Mouse (Mus musculus): Measurements from ENCODE around the gene Mtmr14.
A peak's percentile ranks its signal among the peaks of the same experiment; 100 is the strongest.

Mtmr14 gene

DNA sequence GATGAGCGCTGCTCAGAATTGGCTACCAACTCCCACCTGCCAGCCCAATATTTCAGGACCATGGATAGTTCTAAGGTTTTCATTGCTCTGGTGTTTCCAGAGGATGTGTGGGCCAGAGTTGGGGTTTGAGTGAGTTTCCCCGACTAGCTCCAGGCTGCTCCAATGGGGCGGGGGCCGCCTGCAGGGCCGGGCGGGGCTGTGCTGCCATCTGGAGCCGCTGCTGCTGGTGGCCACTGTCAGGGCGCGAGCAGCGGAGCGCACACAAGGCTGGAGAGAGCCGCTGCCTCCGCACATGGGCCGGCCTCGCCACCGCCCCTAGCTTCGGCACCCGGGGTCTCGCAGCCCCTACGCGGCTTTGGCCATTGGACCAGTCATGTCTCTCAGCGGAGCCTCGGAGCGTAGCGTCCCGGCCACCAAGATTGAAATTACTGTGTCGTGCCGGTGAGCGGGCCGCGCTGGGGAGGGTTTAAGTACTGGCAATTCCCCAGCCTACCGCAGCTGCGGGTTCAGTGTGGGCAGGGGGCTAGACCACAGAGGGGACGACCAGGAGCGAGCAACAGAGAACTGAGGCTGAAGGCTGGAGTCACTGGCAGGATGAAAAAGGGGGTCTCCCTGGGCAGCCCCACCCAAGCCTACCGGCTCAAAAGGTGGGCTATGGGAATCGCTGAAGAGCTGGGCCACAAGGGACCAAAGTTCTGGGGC lies 44.6 kb downstream of the Mtmr14 start, which contains the start of gene Cpne9:
TSS of gene Cpne9 (plus strand) at position 207 of the 702 bp plus-strand sequence.
- no peak for DNase-seq

GRCm38 (mm10) chr6:113282969-113283368 lies 45.3 kb downstream of the Mtmr14 start:
- no peak for DNase-seq

GRCm38 (mm10) chr6:113283500-113283899 lies 45.9 kb downstream of the Mtmr14 start:
- DNase-seq, result no peak

DNA sequence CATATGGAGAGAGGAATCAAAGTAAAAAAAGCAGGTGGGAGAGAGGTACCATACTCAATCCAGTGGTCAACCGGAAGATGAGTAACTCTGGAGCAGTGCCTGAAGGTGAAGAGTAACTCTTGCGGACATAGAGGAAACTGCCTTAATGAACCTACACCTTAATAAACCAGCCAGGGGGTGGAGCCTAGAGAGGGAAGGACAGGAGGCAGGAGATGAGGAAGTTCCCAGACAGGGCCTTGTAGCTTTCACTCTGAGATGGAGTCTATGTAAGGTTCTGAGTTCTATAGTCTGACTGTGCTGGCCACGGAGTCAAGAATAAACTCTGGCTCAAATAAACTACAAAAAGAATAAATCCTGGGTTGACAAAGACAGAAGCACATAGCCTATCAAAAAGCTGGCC lies 47.3 kb downstream of the Mtmr14 start:
- DNase-seq, result no peak

- no peak for DNase-seq
Observed at GRCm38 (mm10) chr6:113286316-113286715, 48.7 kb downstream of the Mtmr14 start.

- DNase-seq, result no peak
Observed at GRCm38 (mm10) chr6:113287236-113287635, 49.6 kb downstream of the Mtmr14 start.

GRCm38 (mm10) chr6:113289346-113289745 lies 51.7 kb downstream of the Mtmr14 start:
- DNase-seq, result no peak

- no peak for DNase-seq
Observed at GRCm38 (mm10) chr6:113290346-113290745, 52.7 kb downstream of the Mtmr14 start.

GRCm38 (mm10) chr6:113292938-113293337 lies 55.3 kb downstream of the Mtmr14 start:
- no peak for DNase-seq

- DNase-seq, result no peak
Observed at GRCm38 (mm10) chr6:113296046-113296445, 58.4 kb downstream of the Mtmr14 start.

DNA sequence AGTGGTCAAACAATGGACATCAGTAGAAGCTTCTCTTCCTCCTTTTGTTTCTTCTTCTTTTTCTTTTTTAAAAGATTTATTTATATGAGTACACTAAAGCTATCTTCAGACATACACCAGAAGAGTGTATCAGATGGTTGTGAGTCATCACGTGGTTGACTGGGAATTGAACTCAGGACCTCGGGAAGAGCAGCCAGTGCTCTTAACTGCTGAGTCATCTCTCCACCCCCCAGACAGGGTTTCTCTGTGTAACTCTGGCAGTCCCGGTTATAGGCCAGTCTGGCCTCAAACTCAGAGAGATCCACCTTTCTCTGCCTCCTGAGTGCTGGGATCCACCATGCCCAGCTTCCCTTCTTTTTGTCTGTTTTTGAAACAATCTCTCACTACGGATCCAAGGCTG lies 59.0 kb downstream of the Mtmr14 start:
- DNase-seq, result no peak

DNA sequence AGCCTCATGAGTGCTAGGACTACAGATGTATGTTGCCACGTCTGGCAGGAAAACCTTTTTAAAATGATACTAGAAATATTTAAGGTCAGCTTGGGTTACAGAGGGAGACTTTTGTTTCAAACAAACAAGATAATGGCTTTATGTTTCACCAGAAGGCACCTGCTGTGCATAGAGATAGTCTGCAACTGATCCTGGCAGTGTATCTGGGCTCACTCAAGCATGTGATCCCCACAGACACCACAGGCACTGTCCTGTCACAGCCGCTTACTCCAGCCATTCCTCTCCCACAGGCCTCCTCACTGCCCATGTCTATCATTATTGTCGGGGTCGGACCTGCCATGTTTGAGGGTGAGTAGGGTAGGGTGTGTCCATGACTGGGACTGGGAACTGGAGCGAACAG lies 63.7 kb downstream of the Mtmr14 start:
- no peak for DNase-seq

DNA sequence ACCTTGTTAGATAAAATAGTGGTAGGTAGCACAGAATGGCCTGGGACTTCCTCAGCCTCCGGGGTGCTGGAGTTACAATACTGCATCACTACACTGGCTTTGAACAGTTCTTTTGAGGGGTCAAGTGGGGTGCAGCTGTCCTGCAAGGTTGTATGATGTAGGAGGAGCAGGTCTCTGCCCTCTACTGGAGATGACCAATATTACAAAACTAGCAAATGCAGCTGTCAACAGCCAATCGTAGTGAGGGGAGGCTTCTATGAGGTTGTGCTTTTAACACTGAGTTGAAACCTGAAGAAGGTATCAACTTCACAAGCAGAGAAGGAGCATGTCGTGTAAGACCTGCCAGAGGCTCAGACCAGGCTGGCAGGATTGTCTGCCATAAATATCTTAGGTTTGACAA lies 64.6 kb downstream of the Mtmr14 start:
- no peak for DNase-seq

DNA sequence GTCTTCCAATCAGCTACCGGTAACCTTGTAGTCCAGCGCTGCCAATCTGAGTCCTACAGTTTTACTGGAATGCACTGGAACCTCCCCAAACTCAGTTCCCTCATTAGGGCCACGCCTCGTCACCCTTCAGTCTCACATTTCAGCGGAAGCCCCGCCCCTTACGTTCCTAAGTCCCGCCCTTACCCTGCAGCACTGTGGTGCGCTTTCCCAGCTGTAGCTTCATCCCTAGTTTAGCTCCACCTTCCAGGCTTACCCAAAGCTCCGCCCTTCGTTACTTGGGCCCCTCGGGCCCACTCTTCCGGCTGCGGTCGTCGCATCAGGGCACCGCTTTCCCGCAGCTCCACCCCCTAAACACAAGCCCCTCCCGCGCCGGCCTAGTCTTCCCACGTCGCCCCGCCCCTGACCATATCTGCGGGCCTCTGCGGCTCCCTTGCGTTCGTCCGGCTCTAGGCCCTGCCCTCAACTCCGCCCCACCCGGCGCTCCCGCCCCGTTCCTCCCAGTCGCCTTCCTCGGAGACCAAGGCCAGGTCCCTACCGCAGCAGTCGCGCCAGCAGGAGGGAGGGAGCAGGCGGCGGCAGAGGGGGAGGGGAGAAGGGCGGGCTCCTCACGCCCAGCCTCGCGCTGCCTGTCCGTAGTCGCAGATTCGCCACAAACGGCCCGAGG lies 68.8 kb downstream of the Mtmr14 start:
- DNase-seq, result peak; percentile 99 to 100

GRCm38 (mm10) chr6:113306986-113307349 lies 69.3 kb downstream of the Mtmr14 start, which contains the start of gene Brpf1:
TSS of gene Brpf1 (plus strand) at chr6:113307137.
- no peak for DNase-seq

DNA sequence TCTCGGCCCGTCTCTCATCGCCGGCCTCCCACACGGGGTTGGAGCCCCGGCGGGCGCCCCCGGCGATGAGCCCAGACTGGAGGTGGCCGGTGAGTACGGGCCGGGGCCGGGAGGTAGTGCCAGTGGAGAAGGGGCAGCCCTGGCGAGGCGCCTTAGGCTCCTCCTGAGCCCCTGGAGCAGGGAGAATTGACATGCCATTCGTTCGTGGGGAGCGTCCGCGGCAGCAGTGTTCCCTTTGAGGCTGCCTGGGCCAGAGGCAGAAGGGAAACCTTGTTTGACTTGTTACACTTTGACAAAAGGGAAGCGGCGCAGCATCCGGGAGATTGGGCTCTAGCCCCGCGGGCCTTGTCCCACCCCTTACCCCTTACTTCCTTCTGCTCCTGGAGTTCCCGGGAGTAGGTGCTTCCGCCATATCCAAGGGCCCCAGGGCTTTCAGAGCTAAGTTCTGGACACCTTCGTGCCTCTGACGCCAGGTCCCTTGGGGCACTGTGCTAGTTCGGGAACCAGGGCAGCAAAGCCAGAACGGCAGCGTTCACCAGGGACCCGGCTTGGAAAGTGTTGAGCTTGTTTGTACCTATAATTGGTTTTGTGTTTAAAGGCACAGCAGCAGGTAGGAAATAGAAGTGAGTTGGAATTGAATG lies 70.0 kb downstream of the Mtmr14 start:
- peak; percentile 48 to 52 for DNase-seq

DNA sequence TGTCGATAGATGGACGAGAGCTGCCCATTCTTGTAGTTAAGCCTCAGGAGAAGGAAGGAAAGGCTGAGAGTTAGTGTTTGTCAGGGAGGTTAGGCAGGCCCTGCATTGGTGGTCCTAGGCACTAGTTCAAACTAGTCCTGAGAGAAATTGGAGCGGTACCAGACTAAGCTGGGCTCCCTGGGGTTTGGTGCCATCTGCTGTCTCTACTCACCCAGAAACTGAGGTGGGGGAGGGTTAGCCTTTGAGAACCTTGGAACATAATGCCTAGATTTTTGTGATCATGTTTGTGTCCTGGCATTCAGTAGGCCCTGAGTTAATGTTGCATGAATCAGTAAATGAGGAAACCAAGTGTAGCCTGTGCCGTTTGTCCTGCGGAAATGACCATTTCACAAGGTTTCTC lies 70.5 kb downstream of the Mtmr14 start:
- DNase-seq, result peak in 1 of 2 experiments; percentile 35

DNA sequence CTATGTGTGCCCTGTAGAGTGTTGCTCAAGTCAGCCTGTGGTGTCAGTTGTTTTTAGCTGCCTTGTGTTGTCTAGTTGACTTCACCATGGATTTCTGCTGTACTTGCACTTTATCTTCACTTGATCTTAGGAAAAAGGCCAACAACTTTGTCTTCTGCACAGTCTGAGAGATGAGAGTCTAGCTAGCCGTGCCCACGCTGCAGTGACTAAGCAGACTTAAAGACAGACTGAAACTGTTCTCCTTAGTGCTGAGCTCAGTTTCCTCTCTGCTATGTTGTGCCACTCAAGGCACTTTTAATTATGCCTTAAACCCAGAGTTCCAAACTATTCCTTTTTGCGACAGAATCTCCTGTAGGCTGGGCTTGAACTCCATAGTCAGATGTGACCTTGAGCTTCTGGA lies 78.3 kb downstream of the Mtmr14 start:
- DNase-seq, result no peak

DNA sequence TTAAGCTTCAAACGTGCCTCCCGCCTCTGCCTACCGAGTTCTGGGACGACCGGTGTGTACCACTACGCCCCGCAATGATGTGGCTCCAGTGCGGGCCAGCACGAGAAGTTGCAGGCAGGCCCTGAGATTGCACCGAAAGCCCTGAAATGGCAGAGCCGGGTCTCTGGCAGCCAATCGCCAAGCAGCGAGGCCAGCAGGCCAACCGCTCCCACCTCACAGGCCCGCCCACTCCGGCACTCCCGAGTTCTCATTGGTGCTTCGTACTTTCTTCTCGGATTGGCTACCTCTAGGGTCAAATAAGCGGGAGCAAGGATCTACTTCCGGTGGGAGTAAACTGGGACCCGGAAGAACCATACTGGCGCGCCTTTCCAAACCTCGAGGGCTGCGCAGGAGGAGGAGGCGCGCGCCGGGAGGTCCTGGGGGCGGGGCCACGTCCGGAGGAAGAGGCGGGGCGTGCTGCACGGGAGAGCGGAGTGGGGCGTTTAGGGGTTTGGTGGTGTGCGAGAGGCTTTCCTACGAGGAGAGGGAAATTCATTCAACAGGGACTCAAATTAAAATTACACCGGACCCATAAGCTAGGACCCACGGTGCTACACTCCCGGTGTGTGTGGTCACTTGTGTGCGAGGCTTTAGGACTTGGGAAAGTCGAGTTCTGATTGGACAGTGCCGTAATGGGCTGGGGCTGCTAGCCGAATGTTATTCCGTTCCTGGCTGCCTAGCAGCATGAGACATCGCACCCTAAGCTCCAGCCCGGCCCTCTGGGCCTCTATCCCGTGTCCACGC lies 89.1 kb downstream of the Mtmr14 start, which contains the start of gene Ogg1:
TSS of gene Ogg1 (plus strand) at position 440 of the 783 bp plus-strand sequence.
- peak; percentile 95 to 96 for DNase-seq

- no peak for DNase-seq
Observed at GRCm38 (mm10) chr6:113329396-113329795, 91.8 kb downstream of the Mtmr14 start.

DNA sequence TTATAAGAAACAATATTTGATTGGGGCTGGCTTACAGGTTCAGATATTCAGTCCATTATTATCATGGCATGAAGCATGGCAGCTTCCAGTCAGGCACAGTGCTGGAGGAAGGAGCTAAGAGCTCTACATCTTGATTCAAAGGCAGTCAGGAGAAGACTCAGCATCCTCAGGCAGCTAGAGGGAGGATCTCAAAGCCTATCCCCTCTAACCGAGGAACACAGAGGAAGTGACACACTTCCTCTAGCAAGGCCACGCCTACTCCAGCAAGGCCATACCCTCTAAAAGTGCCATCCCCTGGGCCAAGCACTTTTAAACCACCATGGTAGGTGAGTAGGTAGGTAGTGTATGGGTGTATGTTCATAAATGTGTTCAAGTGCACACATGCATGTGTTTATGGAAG lies 92.9 kb downstream of the Mtmr14 start:
- peak in 1 of 2 experiments; percentile 27 for DNase-seq
